Mouse (Mus musculus) erythroblast, embryonic 14.5 days (primary cell): ENCODE data around the gene Srebf2.

Experiments
- GATA1 ChIP-seq: IDR thresholded peaks from 2 replicates; pipeline ENCODE4 v1.6.1; 2012; ENCODE audit warnings: low read length, inconsistent platforms, mixed read lengths
- TAL1 ChIP-seq: IDR thresholded peaks from 3 replicates; pipeline ENCODE4 v1.6.1; 2012; ENCODE audit warnings: low read length, inconsistent platforms, mixed read lengths

DNA sequence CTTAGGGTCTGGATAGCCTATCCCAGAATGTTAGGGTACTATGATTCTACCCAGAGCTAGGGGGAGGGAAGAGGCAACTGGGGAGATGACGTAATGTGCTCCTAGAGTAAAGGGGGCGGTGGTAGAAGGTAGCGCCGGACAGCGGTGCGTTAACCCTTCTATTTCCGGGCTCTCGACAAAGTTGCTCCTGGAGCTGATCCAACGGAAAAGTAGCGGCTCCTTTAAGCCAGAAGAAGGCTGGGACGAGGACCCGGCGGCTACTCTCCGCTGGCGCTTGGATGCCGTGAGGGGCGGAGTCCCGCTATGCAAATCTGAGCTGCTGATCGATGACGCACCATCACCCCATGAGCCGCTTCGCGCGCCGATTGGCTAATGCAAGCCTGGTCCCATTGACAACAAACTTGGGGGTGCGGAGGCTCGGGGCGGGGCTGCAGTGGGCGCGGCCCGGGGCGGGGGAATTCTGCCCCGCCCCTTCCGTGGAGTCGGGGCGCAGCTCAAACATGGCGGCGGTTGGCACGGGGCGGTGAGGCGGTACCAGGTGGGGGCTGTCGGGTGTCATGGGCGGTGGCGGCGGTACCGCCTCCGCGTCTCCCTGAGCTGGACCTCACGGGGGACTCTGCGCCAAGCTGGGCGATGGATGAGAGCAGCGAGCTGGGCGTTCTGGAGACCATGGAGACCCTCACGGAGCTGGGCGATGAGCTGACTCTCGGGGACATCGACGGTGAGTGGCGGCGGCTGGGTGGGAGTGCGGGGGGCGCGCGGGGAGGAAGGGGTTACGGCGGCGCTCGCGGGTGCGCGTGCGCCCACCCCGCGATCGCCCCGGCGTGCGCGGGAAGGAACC is at the start of gene Srebf2:
- TF ChIP-seq GATA1 (peak; percentile 95), TAL1 (no peak)
